Mouse (Mus musculus) liver, adult 2 months (tissue): ENCODE measurements around the gene Nkain2.

ENCODE experiments used
- CTCF ChIP-seq: fragments of 200-500 bp; IDR thresholded peaks from 2 replicates; pipeline ENCODE4 v1.5.1; 2011; ENCODE audit warnings: low read depth, low read length, control low read depth
- POLR2A ChIP-seq: fragments of 200-500 bp; IDR thresholded peaks from 2 replicates; pipeline ENCODE4 v1.6.1; 2011; ENCODE audit warnings: low read length, control low read depth; ENCODE audit not compliant: insufficient read depth; ENCODE audit errors: extremely low read depth

DNA sequence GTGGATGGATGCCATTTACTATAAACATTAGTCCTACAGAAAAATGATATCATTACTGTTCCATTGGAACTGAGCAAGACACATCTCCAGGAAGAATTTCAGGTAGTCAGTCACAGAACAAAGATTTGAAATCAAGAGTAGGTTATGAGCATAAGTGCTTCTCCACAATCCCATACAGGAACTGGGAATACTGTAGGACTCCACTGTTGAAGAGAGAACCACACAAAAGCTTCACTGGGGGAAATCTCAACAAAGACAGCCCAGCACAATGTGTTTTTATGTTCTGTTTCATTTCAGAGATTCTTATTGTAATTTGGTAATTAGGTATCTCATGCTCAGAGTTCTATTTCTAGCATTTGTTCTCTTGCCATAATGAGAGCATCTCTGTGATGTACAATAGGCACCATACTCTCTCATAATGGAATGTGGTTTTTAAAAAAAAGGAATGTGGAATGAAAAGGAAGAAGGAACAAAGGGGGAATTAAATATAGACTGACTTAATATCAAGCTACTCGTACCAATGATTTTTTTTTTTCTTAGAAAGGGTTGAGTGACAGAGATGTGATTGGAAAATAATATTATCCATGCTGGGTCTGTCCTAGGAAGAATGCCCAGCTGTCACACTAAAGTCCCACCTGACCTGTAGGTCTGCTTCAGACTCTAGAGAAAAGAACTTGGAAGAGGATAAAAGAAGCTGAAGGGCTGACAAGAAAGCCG is 313.5 kb downstream of the Nkain2 start:
- TF ChIP-seq POLR2A (no peak), CTCF (no peak)
